Mouse (Mus musculus): ENCODE data around the gene Dpf2.

The Dpf2 gene

DNA sequence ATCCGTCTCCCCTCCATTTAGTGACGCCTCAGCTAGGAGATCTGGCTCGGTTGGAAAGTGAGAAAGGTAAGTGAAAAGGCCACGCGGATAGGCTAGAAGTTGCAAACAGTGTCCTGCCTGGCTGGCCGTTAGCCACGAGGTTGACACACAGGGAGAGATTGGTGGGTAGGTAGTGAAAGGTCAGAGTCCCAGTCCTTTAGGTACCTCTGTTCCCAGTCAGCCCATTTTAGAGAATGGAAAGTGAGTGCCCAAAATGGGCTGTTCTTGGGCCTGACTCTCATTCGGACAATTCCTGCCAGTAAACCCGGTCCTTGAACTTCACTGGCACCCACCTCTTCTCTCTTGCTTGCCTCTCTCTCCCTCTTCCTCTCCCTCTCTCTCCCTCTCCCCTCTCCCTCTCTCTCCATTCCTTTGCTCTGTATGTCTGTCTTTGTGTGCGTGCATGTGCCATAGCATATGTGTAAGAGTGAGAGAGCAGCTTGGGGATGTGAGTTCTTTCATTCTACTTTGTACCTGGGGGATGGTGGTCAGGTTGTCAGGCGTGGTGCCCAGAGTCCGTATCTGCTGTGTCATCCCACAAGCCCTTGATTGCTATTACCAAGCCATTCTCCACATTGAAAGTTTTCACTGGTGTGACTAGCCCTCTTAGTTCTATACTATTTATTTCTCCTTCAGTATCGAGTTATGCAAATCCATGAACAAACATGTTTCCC lies at the start of gene Dpf2:
Dpf2 (minus strand) TSS at position 4 of the 713 bp plus-strand sequence.
- in situ Hi-C loops (cut with MboI): no loop called here

DNA sequence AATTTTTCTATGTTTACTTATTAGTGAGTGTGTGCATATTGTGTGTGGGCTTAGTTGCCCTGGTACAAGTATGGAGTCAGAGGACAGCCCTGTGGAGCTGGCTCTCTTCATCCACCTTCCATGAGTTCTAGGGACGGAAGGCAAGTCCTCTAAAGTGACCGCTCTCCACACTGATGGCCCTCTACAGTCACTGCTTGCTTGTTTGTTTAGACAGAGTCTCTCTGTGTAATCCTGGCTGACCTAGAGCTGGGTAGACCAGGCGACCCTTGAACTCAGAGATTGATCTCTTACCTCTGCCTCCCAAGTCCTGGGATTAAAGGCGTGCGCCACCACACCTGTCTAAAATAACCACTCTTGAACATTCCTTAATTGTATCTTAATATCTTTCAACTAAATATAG lies 44.6 kb upstream of the Dpf2 start:
- in situ Hi-C loops (cut with MboI): no loop called here

- in situ Hi-C loops (cut with MboI): no loop called here
These were observed 43.9 kb upstream of the Dpf2 start for GRCm38 (mm10) chr19:5956685-5957084.

- in situ Hi-C loops (cut with MboI): no loop called here
These were observed 43.2 kb upstream of the Dpf2 start for GRCm38 (mm10) chr19:5955704-5956670.

GRCm38 (mm10) chr19:5954936-5955335 lies 42.1 kb upstream of the Dpf2 start:
- in situ Hi-C loops (cut with MboI): no loop called here

GRCm38 (mm10) chr19:5954031-5954710 lies 41.4 kb upstream of the Dpf2 start:
- in situ Hi-C loops (cut with MboI): no loop called here

GRCm38 (mm10) chr19:5953201-5953770 lies 40.5 kb upstream of the Dpf2 start:
- in situ Hi-C loops (cut with MboI): no loop called here

GRCm38 (mm10) chr19:5952071-5952691 lies 39.4 kb upstream of the Dpf2 start:
- in situ Hi-C loops (cut with MboI): no loop called here

DNA sequence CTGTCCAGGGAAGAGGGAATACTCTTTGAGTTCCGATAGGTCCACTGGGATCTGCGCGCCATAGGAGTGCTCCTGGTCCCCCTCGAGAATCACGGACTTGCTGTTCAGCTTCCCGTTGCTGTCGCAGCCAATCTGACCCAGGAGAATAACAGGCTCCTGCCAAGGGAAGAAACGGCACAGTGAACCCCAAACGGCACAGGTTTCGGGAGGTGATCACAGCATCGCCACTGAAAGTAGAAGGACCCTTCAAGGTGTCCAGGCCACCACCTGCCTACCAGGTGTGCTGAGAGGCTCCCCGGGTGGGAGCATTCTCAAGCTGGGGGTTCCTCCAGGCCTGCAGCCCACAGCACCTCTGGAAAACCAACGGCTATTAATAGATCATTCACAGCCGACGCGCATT lies 38.8 kb upstream of the Dpf2 start:
- in situ Hi-C loops (cut with MboI): no loop called here

DNA sequence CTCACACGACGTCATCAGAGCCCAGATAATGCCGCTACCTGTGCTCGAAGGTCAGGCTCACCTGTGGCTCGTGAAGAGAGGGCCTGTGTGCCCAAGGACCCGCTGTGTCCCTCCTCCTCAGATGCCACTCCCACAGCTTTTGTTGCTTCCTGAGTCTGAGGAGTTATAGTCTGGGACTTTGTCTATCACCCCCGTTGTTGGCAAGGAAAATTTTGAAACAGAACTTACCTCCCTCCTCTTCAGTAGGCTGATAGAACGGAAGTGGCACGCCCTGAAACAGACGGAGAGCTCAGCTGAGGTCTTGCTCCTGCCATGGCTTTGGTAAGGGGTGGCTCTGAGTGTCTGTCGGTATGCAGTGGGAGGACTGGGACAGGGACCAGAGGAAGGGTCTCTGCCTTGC lies 37.4 kb upstream of the Dpf2 start:
- in situ Hi-C loops (cut with MboI): no loop called here

GRCm38 (mm10) chr19:5945891-5946290 lies 33.1 kb upstream of the Dpf2 start:
- in situ Hi-C loops (cut with MboI): no loop called here

DNA sequence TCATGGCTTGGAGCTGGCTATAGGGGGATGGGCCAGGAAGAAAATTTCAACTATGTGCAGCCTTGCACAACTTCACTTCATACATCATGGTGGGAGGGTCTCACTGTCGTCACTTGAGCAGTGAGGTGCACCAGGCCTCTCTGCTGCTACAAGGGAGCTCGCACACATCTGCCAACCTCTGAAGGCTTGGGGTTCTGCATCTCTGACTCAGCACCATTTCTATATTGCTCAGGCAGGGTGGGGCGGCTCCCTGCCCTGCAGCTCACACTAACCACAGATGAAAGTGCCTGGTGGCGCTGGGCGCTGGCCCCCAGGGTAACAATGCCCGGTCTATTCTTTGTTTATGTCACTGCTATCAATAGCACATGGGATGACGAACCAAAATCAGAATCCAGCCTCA lies 32.2 kb upstream of the Dpf2 start:
- in situ Hi-C loops (cut with MboI): no loop called here

- in situ Hi-C loops (cut with MboI): no loop called here
These were observed 31.3 kb upstream of the Dpf2 start for GRCm38 (mm10) chr19:5944145-5944544.

DNA sequence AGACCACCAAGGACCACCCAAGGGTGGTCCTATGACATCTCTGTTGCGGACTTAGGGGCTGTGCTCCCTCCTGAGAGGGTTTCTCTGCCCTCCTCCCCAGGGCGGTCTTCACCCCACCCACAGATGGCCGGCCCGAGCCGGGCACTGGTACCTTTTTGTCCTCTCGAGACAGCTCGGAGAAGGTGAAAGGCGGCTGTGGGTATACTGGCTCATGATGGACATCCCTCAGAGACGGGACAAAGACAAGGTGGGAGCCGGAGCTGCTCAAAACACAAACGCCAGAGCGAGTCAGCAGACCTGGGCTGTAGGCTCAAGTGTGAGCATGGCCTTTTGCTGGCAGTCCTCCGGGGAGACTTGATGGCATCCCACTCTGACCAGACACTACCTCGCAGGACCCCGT lies 30.6 kb upstream of the Dpf2 start:
- in situ Hi-C loops (cut with MboI): no loop called here

DNA sequence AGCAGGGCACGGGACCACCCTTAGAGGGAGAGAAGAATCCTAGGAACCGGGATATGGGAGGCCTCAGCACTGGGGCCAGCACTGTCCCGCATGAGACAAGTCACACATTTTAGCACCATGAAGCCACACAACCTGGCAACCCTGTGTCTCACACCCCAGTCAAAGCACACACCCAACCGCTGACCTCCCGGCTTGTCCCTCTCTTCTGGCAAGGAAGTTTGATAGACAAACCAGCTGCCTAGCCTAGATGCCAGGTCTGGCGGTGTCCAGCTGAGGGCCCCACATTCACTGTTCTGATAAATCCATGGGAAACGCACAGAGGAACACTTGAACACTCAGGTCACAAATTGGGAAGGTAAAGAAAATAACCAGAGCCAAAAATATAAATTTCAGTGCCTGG lies 29.8 kb upstream of the Dpf2 start:
- in situ Hi-C loops (cut with MboI): no loop called here

GRCm38 (mm10) chr19:5940656-5941055 lies 27.8 kb upstream of the Dpf2 start:
- in situ Hi-C loops (cut with MboI): no loop called here

GRCm38 (mm10) chr19:5940173-5940572 lies 27.4 kb upstream of the Dpf2 start:
- in situ Hi-C loops (cut with MboI): no loop called here

GRCm38 (mm10) chr19:5939715-5940114 lies 26.9 kb upstream of the Dpf2 start:
- in situ Hi-C loops (cut with MboI): no loop called here

DNA sequence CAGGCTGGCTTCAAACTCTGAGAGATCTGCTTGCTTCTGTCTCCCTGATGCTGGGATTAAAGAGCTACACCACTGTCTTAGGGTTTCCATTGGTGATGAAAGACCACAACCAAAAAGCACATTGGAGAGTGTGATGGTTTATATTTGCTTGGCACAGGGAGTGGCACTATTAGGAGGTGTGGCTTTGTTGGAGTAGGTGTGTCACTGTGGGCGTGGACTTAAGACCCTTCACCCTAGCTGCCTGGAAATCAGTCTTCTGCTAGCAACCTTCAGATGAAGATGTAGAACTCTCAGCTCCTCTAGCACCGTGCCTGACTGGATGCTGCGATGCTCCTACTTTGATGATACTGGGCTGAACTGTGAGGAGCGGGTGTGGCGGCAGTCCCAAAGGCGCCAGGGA lies 25.7 kb upstream of the Dpf2 start:
- in situ Hi-C loops (cut with MboI): no loop called here

- in situ Hi-C loops (cut with MboI): no loop called here
These were observed 25.1 kb upstream of the Dpf2 start for GRCm38 (mm10) chr19:5937836-5938406.

- in situ Hi-C loops (cut with MboI): no loop called here
These were observed 24.5 kb upstream of the Dpf2 start for GRCm38 (mm10) chr19:5937095-5937835.

Data from mature B cell (primary cell).